Mouse (Mus musculus): ENCODE data around the gene Olfr361. TPM values are rescaled to one million over a fixed set of nuclear protein-coding genes. Genes with fewer than 3 reads are reported as not detected.
"Not testable (repeated sequence)": the region's sequence is repeated elsewhere in the genome, so short reads cannot be mapped to it uniquely, and the experiment has no call there.

Olfr361 gene
- not detected in 2 replicates for polyA plus RNA-seq (2015; fragmentation: Nextera tagmentation; extraction: Ambion mirVana)

DNA sequence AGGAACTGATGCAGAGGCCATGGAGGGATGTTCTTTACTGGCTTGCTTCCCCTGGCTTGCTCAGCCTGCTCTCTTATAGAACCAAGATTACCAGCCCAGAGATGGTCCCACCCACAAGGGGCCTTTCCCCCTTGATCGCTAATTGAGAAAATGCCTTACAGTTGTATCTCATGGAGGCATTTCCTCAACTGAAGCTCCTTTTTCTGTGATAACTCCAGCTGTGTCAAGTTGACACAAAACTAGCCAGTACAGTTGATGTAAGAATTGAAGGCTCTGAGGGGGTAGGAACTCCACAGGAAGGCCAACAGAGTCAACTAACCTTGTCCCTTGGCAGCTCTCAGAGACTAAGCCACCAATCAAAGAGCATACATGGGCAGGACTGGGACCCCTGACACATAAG is at the start of gene Olfr361:
Gene Olfr361, minus strand, starts transcription at position 101 of the 400 bp plus-strand sequence.
- H3K4me1 ChIP-seq (replicated peaks; ENCODE audit: control insufficient read depth, insufficient read depth, low read length); H3K9ac ChIP-seq (ENCODE audit: low read length); ATAC-seq (ENCODE audit: low read depth); H3K9me3 ChIP-seq (ENCODE audit: control insufficient read depth, low read length); H3K4me2 ChIP-seq (ENCODE audit: low read depth, low read length); H3K36me3 ChIP-seq (ENCODE audit: control insufficient read depth, insufficient read depth, low read length); H3K27me3 ChIP-seq (ENCODE audit: control insufficient read depth, insufficient read depth, low read depth, low read length); H3K4me3 ChIP-seq (ENCODE audit: low read length); H3K27ac ChIP-seq (ENCODE audit: low read length): not testable (repeated sequence)
- 38% methylated on average over 1 of the region's 1 CpGs for WGBS

DNA sequence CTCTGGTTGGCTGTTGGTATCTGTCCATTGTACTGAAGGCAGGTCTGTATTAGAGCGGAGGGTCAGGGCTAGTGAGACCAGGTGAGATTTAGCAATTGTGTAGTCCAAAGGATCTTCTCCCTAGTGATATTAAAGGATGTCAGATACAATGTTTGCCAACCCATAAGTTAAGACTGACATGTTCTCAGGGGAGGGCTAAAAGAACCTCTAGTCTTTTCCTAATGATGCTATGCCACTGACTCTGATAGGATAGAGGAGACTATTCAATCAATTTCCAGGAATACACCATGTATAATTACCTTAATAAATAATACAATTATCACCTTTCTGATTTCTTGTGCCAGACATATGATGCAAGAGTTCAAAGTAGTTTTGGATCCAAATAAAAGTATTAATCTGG is 28.7 kb upstream of the Olfr361 start, which contains the start of gene Olfr362:
Gene Olfr362, minus strand, starts transcription at position 101 of the 400 bp plus-strand sequence.
- no peaks in the 10 kb centered on the region for H3K27me3 ChIP-seq (ENCODE audit: control insufficient read depth, insufficient read depth, low read depth, low read length)
- H3K27ac ChIP-seq (ENCODE audit: low read length): no peak within 1 kb of the TSS
- peaks cover 6% of the 10 kb centered on the region; the same call in 1 of the 2 replicates for H3K9me3 ChIP-seq (ENCODE audit: control insufficient read depth, low read length)
- WGBS: 89% methylated on average over 1 of the region's 1 CpGs
- no peaks in the 10 kb centered on the region for H3K36me3 ChIP-seq (ENCODE audit: control insufficient read depth, insufficient read depth, low read length)
- no peak within 1 kb of the TSS for H3K9ac ChIP-seq (ENCODE audit: low read length)
- H3K4me2 ChIP-seq (ENCODE audit: low read depth, low read length): no peak within 1 kb of the TSS
- no peak for ATAC-seq (ENCODE audit: low read depth)
- H3K4me3 ChIP-seq (ENCODE audit: low read length): no peak within 1 kb of the TSS
- H3K4me1 ChIP-seq (replicated peaks; ENCODE audit: control insufficient read depth, insufficient read depth, low read length): no peaks in the 10 kb centered on the region

- Histone ChIP-seq H3K27ac (ENCODE audit: low read length) (no peak within 1 kb of the TSS), H3K36me3 (ENCODE audit: control insufficient read depth, insufficient read depth, low read length) (no peaks in the 10 kb centered on the region), H3K4me2 (ENCODE audit: low read depth, low read length) (no peak within 1 kb of the TSS), H3K9ac (ENCODE audit: low read length) (no peak within 1 kb of the TSS), H3K4me3 (ENCODE audit: low read length) (no peak within 1 kb of the TSS), H3K4me1 (replicated peaks; ENCODE audit: control insufficient read depth, insufficient read depth, low read length) (no peaks in the 10 kb centered on the region), H3K9me3 (ENCODE audit: control insufficient read depth, low read length) (no peaks in the 10 kb centered on the region), H3K27me3 (ENCODE audit: control insufficient read depth, insufficient read depth, low read depth, low read length) (no peaks in the 10 kb centered on the region)
- no peak for ATAC-seq (ENCODE audit: low read depth)
Observed at GRCm38 (mm10) chr2:37065446-37065845, 23.6 kb downstream of the Olfr361 start, which contains the start of gene Olfr360. Olfr360 (plus strand) TSS chr2:37065746.

Other genes starting within 250 kb of the Olfr361 start
- gene Olfr350, start 243.0 kb downstream of the Olfr361 start, polyA plus RNA-seq (2015; fragmentation: Nextera tagmentation; extraction: Ambion mirVana): not detected in 2 replicates
- not detected in 2 replicates for gene Olfr351, start 226.6 kb downstream of the Olfr361 start, polyA plus RNA-seq (2015; fragmentation: Nextera tagmentation; extraction: Ambion mirVana)
- gene Olfr352, start 220.8 kb downstream of the Olfr361 start, polyA plus RNA-seq (2015; fragmentation: Nextera tagmentation; extraction: Ambion mirVana): not detected in 2 replicates
- not detected in 2 replicates for gene Olfr353, start 196.4 kb downstream of the Olfr361 start, polyA plus RNA-seq (2015; fragmentation: Nextera tagmentation; extraction: Ambion mirVana)
- gene Olfr354, start 183.6 kb downstream of the Olfr361 start, polyA plus RNA-seq (2015; fragmentation: Nextera tagmentation; extraction: Ambion mirVana): not detected in 2 replicates
- gene Olfr355, start 160.4 kb downstream of the Olfr361 start, polyA plus RNA-seq (2015; fragmentation: Nextera tagmentation; extraction: Ambion mirVana): not detected in 2 replicates
- gene Olfr356, start 152.2 kb downstream of the Olfr361 start, polyA plus RNA-seq (2015; fragmentation: Nextera tagmentation; extraction: Ambion mirVana): not detected in 2 replicates
- gene Olfr357, start 95.5 kb downstream of the Olfr361 start, polyA plus RNA-seq (2015; fragmentation: Nextera tagmentation; extraction: Ambion mirVana): not detected in 2 replicates
- gene Olfr358, start 80.0 kb downstream of the Olfr361 start, polyA plus RNA-seq (2015; fragmentation: Nextera tagmentation; extraction: Ambion mirVana): not detected in 2 replicates
- gene Olfr360, start 23.5 kb downstream of the Olfr361 start, polyA plus RNA-seq (2015; fragmentation: Nextera tagmentation; extraction: Ambion mirVana): not detected in 2 replicates
- gene Olfr362, start 28.6 kb upstream of the Olfr361 start, polyA plus RNA-seq (2015; fragmentation: Nextera tagmentation; extraction: Ambion mirVana): not detected in 2 replicates
- gene Olfr364-ps1, start 50.0 kb upstream of the Olfr361 start, polyA plus RNA-seq (2015; fragmentation: Nextera tagmentation; extraction: Ambion mirVana): not detected in 2 replicates
- gene Olfr365, start 98.9 kb upstream of the Olfr361 start, polyA plus RNA-seq (2015; fragmentation: Nextera tagmentation; extraction: Ambion mirVana): not detected in 2 replicates
- gene Olfr366, start 122.3 kb upstream of the Olfr361 start, polyA plus RNA-seq (2015; fragmentation: Nextera tagmentation; extraction: Ambion mirVana): not detected in 2 replicates
- not detected in 2 replicates for gene Olfr368, start 237.2 kb upstream of the Olfr361 start, polyA plus RNA-seq (2015; fragmentation: Nextera tagmentation; extraction: Ambion mirVana)